Mouse (Mus musculus) neural tube, postnatal 0 days (tissue): Measurements from ENCODE around the gene Cldn14. TPM values are rescaled to one million over a fixed set of nuclear protein-coding genes. Genes with fewer than 3 reads are reported as not detected.

ENCODE experiments used
- polyA plus RNA-seq: library from polyadenylated mRNA; unstranded; fragments of >200 nt; fragmentation: Nextera tagmentation; extraction: Ambion mirVana; gene quantifications from 2 replicates; pipeline ENCODE4 v1.2.1, GENCODE M21; 2015

Cldn14 gene
- polyA plus RNA-seq, result 0.20 and 0.41 TPM in 2 replicates

GRCm38 (mm10) chr16:94008737-94009136 lies at the start of gene Cldn14:
Gene Cldn14, minus strand, starts transcription at chr16:94008837.

DNA sequence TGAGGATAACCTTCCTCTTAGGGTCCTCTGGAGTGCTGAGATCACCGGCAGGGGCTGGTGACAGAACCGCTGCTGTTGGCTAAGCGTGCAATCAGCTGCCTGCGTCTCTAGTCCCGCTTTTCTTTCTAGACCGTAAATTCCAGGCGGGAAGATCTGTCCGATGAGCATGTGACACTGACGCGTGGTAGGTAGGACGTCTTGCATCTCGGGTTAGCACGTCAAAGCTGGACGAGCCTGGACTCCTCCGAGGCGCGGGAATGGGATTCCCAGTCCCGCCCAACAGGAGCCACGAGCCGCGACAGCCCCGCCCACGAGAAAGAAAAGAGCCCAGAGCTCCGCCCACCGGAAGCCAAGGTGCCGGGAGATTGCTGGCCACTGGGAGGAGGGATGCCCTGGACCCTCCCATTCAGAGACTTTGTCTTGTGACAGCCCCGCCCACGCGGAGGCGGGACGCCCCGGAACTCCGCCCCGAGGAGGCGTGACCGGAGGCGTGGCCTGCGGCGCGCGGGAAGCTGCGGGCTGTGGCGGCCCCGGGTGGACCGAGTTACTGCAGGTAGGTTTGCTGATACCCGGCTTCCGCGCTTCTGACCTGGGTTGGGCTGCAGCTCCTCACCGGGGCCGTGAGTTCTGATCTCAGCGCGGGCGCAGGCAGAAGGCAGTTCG lies 125.1 kb downstream of the Cldn14 start, which contains the start of gene Chaf1b:
TSS of gene Chaf1b (plus strand) at position 479 of the 663 bp plus-strand sequence.

Other genes with a start within 250 kb of the Cldn14 start
- 21.2 and 28.2 TPM in 2 replicates for gene Morc3, start 176.7 kb downstream of the Cldn14 start, polyA plus RNA-seq
- gene Chaf1b, start 124.9 kb downstream of the Cldn14 start, polyA plus RNA-seq, result 9.5 and 10.9 TPM in 2 replicates
- gene Sim2, start 76.1 kb upstream of the Cldn14 start, polyA plus RNA-seq, result 0.08 and 0.13 TPM in 2 replicates